Mouse (Mus musculus): Measurements from ENCODE around the gene Angel1.

DNA sequence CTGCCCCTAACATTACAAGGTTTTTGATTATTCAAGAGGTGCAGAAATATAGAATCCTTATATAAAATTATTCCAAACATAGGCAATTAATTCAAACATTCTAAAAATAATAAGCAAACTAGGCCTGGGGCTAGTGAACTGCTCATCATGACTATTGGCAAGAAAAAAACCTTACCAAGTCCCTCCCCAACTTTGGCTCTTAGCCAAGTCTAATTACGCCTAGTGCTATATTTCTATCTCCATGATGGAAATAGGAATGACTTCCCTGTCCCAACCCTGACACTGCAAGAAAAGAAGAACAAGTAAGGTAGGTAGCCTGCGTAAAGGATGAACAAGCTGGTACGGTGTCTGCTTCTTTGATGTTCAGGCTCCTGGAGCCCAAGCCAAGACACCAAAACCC lies 23.6 kb downstream of the Angel1 start:
- TF ChIP-seq CTCF (IDR thresholded peaks at IDR 0.05; ENCODE audit: control insufficient read depth, insufficient read depth, insufficient read length) (no peak), MAX (IDR thresholded peaks at IDR 0.05) (no peak), CEBPB (IDR thresholded peaks at IDR 0.05; ENCODE audit: low read depth) (no peak), USF1 (IDR thresholded peaks at IDR 0.05; ENCODE audit: low read depth) (no peak), MYOG (IDR thresholded peaks at IDR 0.05; ENCODE audit: control insufficient read depth, extremely low read depth, insufficient read length) (no peak), MYOD1 (IDR thresholded peaks at IDR 0.05; ENCODE audit: control insufficient read depth, insufficient read length, low read depth) (no peak)

All from C2C12 (cell line).